Mouse (Mus musculus) cortical plate, adult 2 months (tissue): ENCODE measurements around the gene Ribc2. TPM values are rescaled to one million over a fixed set of nuclear protein-coding genes. Genes with fewer than 3 reads are reported as not detected.

Experiments used
- H3K27ac ChIP-seq: fragments of 200-500 bp; 2 replicates; pipeline ENCODE4 v1.5.1; 2012; ENCODE audit warnings: low read length, control low read depth, inconsistent platforms; ENCODE audit not compliant: insufficient read depth
- H3K4me1 ChIP-seq: fragments of 200-500 bp; 2 replicates; pipeline ENCODE4 v1.6.1; 2011; ENCODE audit warnings: low read length; ENCODE audit not compliant: control insufficient read depth, insufficient read depth
- H3K4me3 ChIP-seq: fragments of 200-500 bp; 2 replicates; pipeline ENCODE4 v1.5.1; 2011; ENCODE audit warnings: mild to moderate bottlenecking, low read length, control low read depth; ENCODE audit not compliant: insufficient read depth
- CTCF ChIP-seq: fragments of 200-500 bp; IDR thresholded peaks from 2 replicates; pipeline ENCODE4 v1.5.1; 2011; ENCODE audit warnings: mild to moderate bottlenecking, control low read depth, low read length; ENCODE audit not compliant: insufficient read depth; ENCODE audit errors: extremely low read depth
- POLR2A ChIP-seq: fragments of 200-500 bp; IDR thresholded peaks from 2 replicates; pipeline ENCODE4 v1.6.1; 2011; ENCODE audit warnings: mild to moderate bottlenecking, low read length, control low read depth; ENCODE audit not compliant: insufficient read depth; ENCODE audit errors: extremely low read depth
- polyA plus RNA-seq: library from polyadenylated mRNA; depleted of rRNA; stranded (reverse); fragments of >200 nt; gene quantifications from 2 replicates; pipeline ENCODE4 v1.2.3, GENCODE M21; 2012; rRNA removed

Ribc2 gene
- polyA plus RNA-seq, 1 experiment: 0.29 TPM

DNA sequence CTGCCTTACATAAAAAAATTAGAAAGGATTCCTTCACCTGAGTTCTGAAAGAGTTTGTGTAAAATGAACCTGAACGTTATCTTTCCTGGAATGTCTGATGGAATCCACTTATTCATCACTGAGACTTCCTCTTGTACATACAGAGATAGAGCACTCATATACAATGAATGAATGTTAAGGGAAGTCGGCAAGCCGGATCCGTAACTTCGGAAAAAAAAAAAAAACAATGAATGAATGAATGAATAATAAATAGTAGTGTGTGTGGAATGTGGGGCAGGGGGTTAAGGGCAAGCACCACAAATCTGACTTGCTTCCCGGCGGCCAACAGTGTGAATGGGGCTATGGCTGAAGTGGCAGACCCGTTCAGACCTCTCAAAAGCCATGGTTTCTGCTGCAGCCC, 45.7 kb downstream of the Ribc2 start:
- no peak overlapping the region for H3K27ac ChIP-seq
- TF ChIP-seq POLR2A: no peak
- TF ChIP-seq CTCF: no peak
- no peak overlapping the region for H3K4me3 ChIP-seq
- no peaks in the 10 kb centered on the region for H3K4me1 ChIP-seq

DNA sequence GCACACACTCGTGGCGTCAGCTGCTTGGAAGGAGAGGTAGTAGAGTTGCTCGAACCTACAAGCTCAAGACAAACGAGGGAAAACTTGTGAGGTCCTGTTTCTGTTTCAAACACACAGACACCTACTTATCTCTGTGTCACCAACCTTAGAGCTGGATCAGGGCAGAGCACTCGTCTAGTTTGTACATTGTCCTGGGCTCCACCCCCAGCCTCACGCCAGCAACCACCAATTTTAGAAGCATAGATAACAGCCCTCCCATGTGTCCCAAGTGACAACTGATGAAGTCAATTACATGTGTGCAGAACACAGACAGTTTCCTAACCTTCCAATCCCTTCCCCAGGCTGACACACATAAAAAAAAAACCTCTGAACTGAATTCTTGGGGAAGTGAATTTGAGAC, 46.3 kb downstream of the Ribc2 start:
- no peak for TF ChIP-seq POLR2A
- TF ChIP-seq CTCF: no peak
- H3K27ac ChIP-seq: no peak overlapping the region

DNA sequence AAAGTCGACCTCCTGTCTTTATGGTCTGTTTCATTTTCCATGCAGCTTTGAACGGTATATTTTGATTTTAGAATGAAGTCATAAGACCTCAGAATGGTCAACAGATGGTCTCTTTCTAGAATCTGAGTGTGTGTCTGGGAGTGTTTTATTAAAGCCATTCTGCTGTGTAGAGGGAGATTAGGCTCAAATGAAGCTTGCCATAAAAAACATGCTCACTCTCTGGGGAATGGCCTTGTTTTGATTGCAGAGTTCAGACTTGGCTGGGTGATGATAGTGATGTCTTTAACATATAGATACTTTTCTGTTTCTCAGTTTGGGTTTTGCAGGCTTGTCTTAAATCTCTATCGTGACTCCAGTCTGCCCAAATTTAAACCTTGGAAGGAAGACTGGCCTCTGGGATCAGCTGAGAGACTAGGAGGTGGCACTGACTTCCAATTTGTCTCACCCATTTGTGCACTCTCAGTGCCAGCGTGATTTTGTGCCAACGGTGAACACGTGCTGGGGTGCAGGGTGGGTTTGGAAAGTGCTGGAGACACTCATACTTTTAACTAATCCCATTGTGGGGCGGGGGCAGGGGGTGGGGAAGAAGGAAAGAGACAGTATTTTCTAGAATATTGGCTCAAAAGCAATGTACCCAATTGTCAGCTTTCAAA, 47.8 kb downstream of the Ribc2 start:
- Histone ChIP-seq H3K27ac (no peak overlapping the region), H3K4me1 (no peaks in the 10 kb centered on the region), H3K4me3 (no peak overlapping the region)
- TF ChIP-seq POLR2A (no peak), CTCF (no peak)

More for the DNA sequence above, 46.3 kb downstream of the Ribc2 start:
- H3K4me1 ChIP-seq: no peaks in the 10 kb centered on the region
- H3K4me3 ChIP-seq: no peak overlapping the region

DNA sequence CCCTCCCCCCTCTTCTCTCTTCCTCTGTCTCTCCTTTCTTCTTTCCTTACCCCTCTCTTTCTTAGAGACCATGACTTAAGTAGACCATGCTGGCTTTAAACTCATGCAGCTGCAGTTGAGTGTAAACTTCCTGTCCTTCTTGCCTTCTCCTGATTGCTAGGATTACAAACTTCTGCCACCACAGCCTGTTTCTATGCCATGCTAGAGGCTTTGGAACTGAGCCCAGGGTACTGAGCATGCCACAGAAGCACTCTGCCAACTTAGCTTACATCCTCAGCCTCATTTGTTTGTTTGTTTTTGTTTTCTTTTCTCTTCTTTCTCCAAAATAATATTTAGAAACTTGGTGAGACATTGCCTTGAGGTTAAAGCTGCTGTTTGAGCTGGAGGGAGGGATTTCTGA, 48.5 kb downstream of the Ribc2 start:
- Histone ChIP-seq H3K27ac (no peak overlapping the region), H3K4me1 (no peaks in the 10 kb centered on the region), H3K4me3 (no peak overlapping the region)
- TF ChIP-seq CTCF (no peak), POLR2A (no peak)

DNA sequence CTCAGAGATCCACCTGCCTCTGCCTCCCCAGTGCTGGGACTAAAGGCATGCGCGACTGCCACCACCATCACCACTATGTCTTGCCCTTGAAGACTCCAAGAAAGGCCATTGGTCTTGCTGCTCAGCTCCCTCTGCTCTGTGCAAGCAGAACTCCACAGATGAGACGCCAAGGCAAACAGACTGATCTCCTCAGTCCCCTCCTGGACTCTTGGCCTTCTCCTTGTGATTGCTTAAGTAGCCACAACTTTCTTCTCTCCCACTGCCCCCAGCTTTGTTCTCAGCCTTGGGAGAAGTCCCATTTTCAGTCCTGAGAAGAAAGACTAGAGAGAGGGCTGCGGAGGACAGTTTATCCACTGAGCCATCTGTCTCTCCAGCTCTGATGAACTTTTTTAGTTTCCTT, 50.2 kb downstream of the Ribc2 start:
- TF ChIP-seq CTCF (no peak), POLR2A (no peak)
- H3K27ac ChIP-seq: no peak overlapping the region
- no peaks in the 10 kb centered on the region for H3K4me1 ChIP-seq
- no peak overlapping the region for H3K4me3 ChIP-seq

DNA sequence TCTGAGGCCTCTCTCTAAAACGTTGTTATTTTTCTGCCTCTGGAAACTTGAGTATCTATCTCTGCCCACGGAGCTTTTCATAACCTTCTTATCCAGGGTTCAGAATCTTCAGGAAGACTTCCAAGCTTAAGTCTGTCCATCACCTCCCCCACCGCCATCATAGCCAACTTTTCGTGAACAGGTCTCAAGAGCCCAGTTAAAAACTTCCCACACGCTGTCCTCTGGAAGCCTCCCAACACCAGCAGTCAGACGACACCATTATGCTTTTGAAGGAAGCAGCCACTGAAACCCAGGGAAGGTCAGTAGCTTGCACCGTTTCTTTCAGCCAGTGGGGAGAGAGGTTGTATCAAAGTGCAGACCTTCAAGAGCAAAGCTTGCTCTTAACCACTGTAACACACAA, 55.0 kb downstream of the Ribc2 start:
- no peaks in the 10 kb centered on the region for H3K4me1 ChIP-seq
- no peak overlapping the region for H3K4me3 ChIP-seq
- TF ChIP-seq CTCF (no peak), POLR2A (no peak)
- no peak overlapping the region for H3K27ac ChIP-seq

DNA sequence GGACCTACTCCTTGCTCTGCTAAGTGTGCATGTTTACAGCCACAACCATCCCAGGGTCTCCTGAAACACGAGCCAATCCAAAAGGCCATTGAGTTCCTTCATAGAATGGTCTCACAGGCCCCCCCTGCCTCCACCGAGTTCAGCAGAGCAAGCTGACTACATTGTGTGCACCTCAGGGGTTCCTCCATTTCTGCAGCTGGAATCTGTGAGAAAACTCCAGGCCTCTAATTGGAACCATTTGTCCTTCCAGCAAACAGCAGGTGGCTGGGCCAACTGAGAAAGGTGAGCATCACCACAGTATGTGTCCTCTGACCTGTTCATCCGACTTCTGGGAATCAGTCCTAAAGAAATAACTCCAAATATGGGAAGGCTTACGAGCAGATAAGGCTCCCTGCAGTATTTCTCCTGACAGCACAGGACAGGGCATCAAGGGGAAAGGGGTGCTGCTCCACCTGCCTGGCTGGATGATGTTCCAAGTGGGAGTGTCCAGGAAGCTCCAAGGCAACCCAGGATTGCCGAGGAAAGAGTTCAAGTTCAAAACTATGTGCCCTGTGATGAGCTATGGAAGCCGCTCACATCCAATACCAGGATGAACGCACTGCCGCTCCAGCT, 56.4 kb downstream of the Ribc2 start:
- Histone ChIP-seq H3K4me1 (no peaks in the 10 kb centered on the region), H3K27ac (no peak overlapping the region), H3K4me3 (no peak overlapping the region)
- no peak for TF ChIP-seq CTCF
- TF ChIP-seq POLR2A: no peak

Other genes starting within 250 kb of the Ribc2 start
- 2.1 and 2.6 TPM in 2 replicates for gene Gm29666, start 212.0 kb upstream of the Ribc2 start, polyA plus RNA-seq
- 13.3 and 13.7 TPM in 2 replicates for gene Nup50, start 208.7 kb upstream of the Ribc2 start, polyA plus RNA-seq
- gene 5031439G07Rik, start 143.5 kb upstream of the Ribc2 start, polyA plus RNA-seq: 69.1 and 69.7 TPM in 2 replicates
- 0.19 TPM in 2 replicates for gene Upk3a, start 114.9 kb upstream of the Ribc2 start, polyA plus RNA-seq
- 14.2 and 17.6 TPM in 2 replicates for gene Fam118a, start 103.1 kb upstream of the Ribc2 start, polyA plus RNA-seq
- gene Smc1b, start 114 bp upstream of the Ribc2 start, polyA plus RNA-seq: 0.02 and 0.06 TPM in 2 replicates
- 8.7 and 10.9 TPM in 2 replicates for gene Fbln1, start 73.9 kb downstream of the Ribc2 start, polyA plus RNA-seq
- gene Atxn10, start 204.2 kb downstream of the Ribc2 start, polyA plus RNA-seq: 221 and 234 TPM in 2 replicates